Mouse (Mus musculus) megakaryocyte, embryonic 14.5 days (primary cell): ENCODE data around the gene Fgfr2.

ENCODE experiments used
- FLI1 ChIP-seq: IDR thresholded peaks from 2 replicates; pipeline ENCODE4 v1.6.1; 2012; ENCODE audit warnings: low read length, inconsistent platforms, mixed read lengths
- GATA1 ChIP-seq: IDR thresholded peaks from 3 replicates; pipeline ENCODE4 v1.6.1; 2012; ENCODE audit warnings: mixed read lengths, low read length, inconsistent platforms, borderline replicate concordance

GRCm38 (mm10) chr7:130244545-130244944 is 2878.6 kb downstream of the Fgfr2 start:
- no peak for TF ChIP-seq GATA1
- no peak for TF ChIP-seq FLI1
